Mouse (Mus musculus) embryonic fibroblast, embryonic 13.5 days (primary cell): ENCODE results near the gene Sypl. TPM values are rescaled to one million over a fixed set of nuclear protein-coding genes. Genes with fewer than 3 reads are reported as not detected.

Experiments
- H3K27ac ChIP-seq: 2 replicates; pipeline ENCODE4 v1.5.1; 2012; ENCODE audit warnings: low read length, control low read depth, inconsistent platforms; ENCODE audit not compliant: insufficient read depth
- H3K4me1 ChIP-seq: 2 replicates; pipeline ENCODE4 v1.6.1; 2011; ENCODE audit warnings: low read length; ENCODE audit not compliant: control insufficient read depth, insufficient read depth
- H3K4me3 ChIP-seq: 2 replicates; pipeline ENCODE4 v1.5.1; 2011; ENCODE audit warnings: mild to moderate bottlenecking, control low read depth, low read length; ENCODE audit not compliant: insufficient read depth
- CTCF ChIP-seq: IDR thresholded peaks from 2 replicates; pipeline ENCODE4 v1.5.1; 2011; ENCODE audit warnings: mild to moderate bottlenecking, control low read depth, low read length, moderate library complexity, borderline replicate concordance; ENCODE audit not compliant: insufficient read depth
- POLR2A ChIP-seq: IDR thresholded peaks from 2 replicates; pipeline ENCODE4 v1.6.1; 2011; ENCODE audit warnings: low read depth, mild to moderate bottlenecking, control low read depth, low read length, moderate library complexity
- polyA plus RNA-seq: library from polyadenylated mRNA; stranded (reverse); fragments of >200 nt; gene quantifications from 2 replicates; pipeline ENCODE4 v1.2.4, GENCODE M21; 2011; ENCODE audit warnings: low read depth; ENCODE audit not compliant: missing spikeins, insufficient read length

The Sypl gene
- polyA plus RNA-seq, 1 experiment, result 125 TPM

DNA sequence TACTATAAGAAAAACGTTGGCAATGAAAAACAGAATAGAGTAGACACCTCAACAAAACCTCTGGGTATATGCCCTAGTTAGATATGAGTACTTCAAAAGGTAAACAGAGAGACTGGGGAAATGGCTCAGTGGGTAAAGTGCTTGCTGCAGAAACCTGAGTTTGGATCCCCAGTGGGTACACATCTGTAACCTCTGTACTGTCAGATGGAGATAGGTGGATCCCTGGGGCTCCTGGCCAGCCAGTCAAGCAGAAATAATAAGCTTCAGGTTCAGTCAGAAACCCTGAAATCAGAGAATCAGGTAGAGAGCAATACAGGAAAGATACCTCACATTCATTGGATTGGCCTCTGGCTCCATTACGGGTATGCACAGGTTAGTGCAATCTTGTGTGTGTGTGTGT, 3.5 kb downstream of the Sypl start:
- no peak overlapping the region for H3K27ac ChIP-seq
- no peaks in the 10 kb centered on the region for H3K4me1 ChIP-seq
- TF ChIP-seq CTCF, result no peak
- no peak for TF ChIP-seq POLR2A
- no peak overlapping the region for H3K4me3 ChIP-seq

DNA sequence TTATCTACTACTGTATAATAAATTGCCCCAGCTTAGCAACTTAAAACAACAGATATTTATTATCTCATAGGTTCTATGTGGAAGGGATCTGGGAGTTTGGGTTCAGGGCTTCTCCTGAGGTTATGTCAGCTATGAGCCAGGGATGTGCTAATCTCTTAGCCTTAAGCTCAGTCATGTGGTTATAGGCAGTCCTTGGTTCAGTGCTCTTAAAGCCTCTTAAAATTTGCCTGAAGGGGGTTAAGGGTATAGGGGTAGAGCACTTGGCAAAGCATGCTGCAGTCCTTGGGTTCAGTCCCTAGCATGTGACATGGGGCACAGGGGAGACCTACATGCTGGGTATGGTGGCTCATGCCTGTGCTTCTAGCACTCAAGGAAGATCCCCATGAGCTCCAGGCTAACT, 8.4 kb downstream of the Sypl start:
- no peak for TF ChIP-seq CTCF
- no peak for TF ChIP-seq POLR2A
- H3K27ac ChIP-seq, result no peak overlapping the region
- H3K4me3 ChIP-seq, result no peak overlapping the region
- no peaks in the 10 kb centered on the region for H3K4me1 ChIP-seq

DNA sequence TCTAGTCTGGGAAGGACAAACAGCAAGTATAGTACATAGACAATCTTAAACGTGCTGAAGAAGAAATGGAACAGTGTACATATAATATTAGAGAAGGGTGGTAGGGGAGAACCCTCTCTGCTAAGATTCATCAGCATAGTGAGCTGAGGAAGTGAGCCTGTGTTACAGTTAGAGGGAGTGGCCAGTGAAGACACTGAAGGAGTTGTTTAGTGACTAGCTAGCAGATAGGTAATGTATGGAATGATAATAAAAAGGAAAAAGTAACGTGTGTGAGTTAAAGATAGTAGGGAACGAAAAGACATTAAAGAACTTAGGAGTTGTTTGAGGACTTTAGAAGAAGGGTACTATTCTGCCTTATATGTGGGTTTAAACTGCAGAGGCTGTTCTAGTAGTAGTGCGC, 10.2 kb downstream of the Sypl start:
- Histone ChIP-seq H3K27ac (no peak overlapping the region), H3K4me3 (no peak overlapping the region), H3K4me1 (no peaks in the 10 kb centered on the region)
- TF ChIP-seq POLR2A (no peak), CTCF (no peak)

DNA sequence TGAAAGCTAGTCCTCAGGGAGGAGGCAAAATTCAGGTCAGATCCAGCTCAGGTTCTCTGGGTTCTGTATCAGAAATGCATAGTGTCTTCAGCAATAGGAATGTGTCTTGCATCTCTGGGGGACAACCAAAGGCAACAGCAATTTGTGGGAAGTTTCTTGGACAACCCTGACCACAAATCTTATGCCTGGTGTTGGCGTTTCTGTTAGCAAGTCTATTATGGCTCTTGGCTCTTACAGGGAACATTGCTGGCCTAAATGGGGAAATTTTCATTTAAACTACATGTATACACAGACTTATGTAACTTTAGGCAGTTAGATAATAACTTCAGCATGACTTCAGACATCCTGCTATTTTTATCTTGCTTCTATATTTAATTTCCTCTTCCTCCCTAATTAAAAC, 18.6 kb downstream of the Sypl start:
- H3K4me1 ChIP-seq, result no peaks in the 10 kb centered on the region
- H3K27ac ChIP-seq, result no peak overlapping the region
- TF ChIP-seq POLR2A (no peak), CTCF (no peak)
- H3K4me3 ChIP-seq, result no peak overlapping the region

DNA sequence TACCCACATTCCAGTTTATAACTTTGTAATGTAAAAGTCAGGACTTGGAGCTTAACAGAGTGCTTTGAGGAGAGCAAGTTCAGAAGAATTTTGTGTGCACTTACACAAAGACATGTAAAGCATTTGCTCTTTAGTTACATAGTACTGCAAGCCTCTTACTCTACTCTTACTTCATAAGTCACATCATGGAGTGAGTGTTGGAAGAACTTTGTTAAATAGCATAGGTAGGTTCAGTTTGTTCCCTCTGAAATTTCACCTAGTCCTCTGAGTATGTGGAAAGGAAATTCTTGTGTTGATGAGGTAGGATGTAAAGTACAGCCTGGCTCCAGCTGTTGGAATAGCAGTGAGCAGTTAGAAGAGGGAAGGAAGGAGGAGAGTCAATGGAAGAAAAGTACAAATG, 21.2 kb downstream of the Sypl start:
- Histone ChIP-seq H3K4me1 (no peaks in the 10 kb centered on the region), H3K4me3 (no peak overlapping the region), H3K27ac (no peak overlapping the region)
- TF ChIP-seq POLR2A (no peak), CTCF (no peak)

DNA sequence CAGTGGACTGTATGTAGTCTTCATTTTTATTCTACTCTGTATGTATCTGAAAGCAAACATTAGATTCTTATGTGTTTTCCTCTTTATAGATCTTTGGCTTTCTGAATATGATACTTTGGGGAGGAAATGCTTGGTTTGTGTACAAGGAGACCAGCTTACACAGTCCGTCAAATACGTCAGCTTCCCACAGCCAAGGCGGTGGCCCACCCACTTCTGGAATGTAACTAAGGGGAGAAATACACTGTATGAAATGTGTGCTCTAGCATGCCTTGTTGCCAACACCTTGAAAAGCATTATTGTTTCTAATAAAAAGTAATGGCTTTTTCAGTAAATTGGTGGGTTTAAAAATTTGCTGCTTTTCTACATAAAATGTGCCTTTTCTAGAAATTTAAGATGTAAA, 21.8 kb downstream of the Sypl start:
- Histone ChIP-seq H3K4me1 (no peaks in the 10 kb centered on the region), H3K27ac (no peak overlapping the region), H3K4me3 (no peak overlapping the region)
- TF ChIP-seq POLR2A (no peak), CTCF (no peak)

DNA sequence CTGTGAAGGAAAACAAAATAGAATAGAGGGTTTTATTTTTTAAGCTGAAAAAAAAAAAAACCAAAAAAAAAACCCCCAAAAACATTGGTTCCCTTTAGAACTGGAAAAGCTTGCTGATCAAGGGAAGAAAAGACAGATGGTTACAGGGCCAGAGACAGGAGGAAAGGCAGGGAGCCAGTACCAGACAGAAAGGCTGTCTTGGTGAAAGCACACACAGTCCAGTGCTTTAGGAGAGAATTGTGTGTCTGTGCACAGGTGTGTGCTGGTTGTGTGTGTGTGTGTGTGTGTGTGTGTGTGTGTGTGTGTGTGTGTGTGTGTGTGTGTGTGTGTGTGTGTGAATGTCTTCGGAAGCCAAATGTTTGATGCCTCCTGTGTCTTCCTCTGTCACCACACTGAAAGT, 28.9 kb downstream of the Sypl start:
- TF ChIP-seq CTCF (no peak), POLR2A (no peak)
- Histone ChIP-seq H3K27ac (no peak overlapping the region), H3K4me3 (no peak overlapping the region), H3K4me1 (no peaks in the 10 kb centered on the region)

DNA sequence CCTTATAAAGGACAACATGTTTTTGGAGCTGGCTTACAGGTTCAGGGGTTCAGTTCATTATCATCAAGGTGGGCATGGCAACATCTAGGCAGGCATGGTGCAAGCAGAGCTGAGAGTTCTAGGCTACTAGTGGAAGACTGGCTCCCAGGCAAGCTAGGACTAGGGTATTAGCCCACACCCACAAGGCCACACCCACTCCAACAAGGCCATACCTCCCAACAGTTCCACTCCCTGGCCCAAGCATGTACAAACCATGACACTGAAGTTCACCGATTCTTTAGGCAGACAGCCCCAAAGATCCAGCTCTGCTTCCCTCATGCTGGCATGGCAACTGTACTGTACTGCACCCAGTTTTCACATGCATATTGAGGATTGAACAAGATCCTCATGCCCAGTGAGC, 29.4 kb downstream of the Sypl start:
- TF ChIP-seq POLR2A (no peak), CTCF (no peak)
- H3K27ac ChIP-seq, result no peak overlapping the region
- no peak overlapping the region for H3K4me3 ChIP-seq
- H3K4me1 ChIP-seq, result no peaks in the 10 kb centered on the region

DNA sequence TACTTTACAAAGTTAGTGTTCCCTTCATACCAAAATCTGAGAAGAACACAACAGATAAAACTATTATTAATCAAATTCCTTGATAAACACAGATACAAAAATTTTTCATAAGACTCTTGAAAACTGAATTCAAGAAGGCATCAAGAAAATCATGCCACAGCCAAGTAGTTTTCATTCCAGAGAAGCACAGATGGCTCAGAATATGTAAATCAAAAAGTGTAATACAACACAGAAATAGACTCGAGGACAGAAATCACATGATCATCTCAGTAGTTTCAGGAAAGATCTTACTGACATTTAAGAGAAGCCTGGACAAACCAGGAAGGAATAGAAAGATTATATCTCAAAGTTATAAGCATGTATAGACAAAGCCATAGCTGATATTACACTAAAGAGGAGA, 32.6 kb downstream of the Sypl start:
- Histone ChIP-seq H3K4me1 (peaks cover 5% of the 10 kb centered on the region; the same call in 1 of the 2 replicates), H3K27ac (no peak overlapping the region), H3K4me3 (no peak overlapping the region)
- no peak for TF ChIP-seq CTCF
- no peak for TF ChIP-seq POLR2A

DNA sequence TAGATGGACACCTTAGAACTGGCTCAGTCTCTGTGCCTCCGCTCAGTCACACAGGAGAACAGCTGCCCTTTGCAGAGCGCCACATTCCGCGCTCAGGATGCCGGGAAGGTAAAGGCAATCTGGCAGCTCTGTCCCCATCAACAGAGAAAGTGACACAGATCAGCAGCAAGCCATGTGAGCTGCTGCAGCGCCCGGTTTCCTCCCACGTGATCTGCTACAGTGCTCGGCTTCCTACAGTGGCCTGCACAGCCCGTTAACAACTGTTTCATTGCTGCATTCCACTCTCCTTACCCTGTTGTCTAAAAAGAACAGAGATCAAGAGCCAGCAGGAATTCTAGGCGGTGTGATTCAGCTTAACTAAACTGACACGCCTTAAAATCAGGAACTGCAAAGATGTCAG, 36.0 kb downstream of the Sypl start:
- Histone ChIP-seq H3K4me1 (peaks cover 5% of the 10 kb centered on the region; the same call in 1 of the 2 replicates), H3K4me3 (no peak overlapping the region), H3K27ac (no peak overlapping the region)
- no peak for TF ChIP-seq POLR2A
- no peak for TF ChIP-seq CTCF

DNA sequence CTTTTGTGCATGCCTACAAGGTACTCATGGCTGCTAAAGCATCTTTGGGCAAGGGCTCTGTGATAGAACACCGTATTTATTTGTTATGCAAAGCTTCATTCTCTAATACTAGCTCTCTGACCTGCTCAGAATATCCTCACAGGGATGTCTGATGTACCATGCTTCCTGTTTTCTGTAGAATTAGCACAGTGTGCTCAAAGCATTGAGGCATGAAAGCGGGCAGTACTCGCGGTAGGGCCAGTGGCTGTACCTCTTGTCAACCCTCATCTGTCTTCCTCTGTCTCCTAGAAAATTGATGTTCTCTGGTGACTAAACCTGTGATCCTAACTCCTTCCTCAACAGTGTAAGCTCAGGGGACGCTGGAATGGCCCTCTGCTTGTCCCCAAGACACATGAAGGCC, 40.4 kb downstream of the Sypl start:
- Histone ChIP-seq H3K4me3 (no peak overlapping the region), H3K4me1 (peaks cover 5% of the 10 kb centered on the region; the same call in 1 of the 2 replicates), H3K27ac (no peak overlapping the region)
- TF ChIP-seq POLR2A (no peak), CTCF (no peak)
